Mouse (Mus musculus): ENCODE results near the gene Il24. TPM values are rescaled to one million over a fixed set of nuclear protein-coding genes. Genes with fewer than 3 reads are reported as not detected.

The Il24 gene
- not detected in 2 replicates for polyA plus RNA-seq (2012; rRNA removed)

- no peak for DNase-seq (ENCODE audit: low read depth)
- TF ChIP-seq POLR2A (IDR thresholded peaks at IDR 0.05; ENCODE audit: borderline replicate concordance, extremely low read depth, insufficient read depth, insufficient read length, poor library complexity, severe bottlenecking) (no peak), CTCF (IDR thresholded peaks at IDR 0.05; ENCODE audit: borderline replicate concordance, extremely low read depth, insufficient read depth, insufficient read length) (no peak)
Observed at GRCm38 (mm10) chr1:130887354-130887753, at the start of gene Il24. TSS of gene Il24 (minus strand) at chr1:130887454.

- TF ChIP-seq CTCF (IDR thresholded peaks at IDR 0.05; ENCODE audit: borderline replicate concordance, extremely low read depth, insufficient read depth, insufficient read length) (no peak), POLR2A (IDR thresholded peaks at IDR 0.05; ENCODE audit: borderline replicate concordance, extremely low read depth, insufficient read depth, insufficient read length, poor library complexity, severe bottlenecking) (no peak)
- no peak for DNase-seq (ENCODE audit: low read depth)
Observed at GRCm38 (mm10) chr1:130936351-130936750, 49.1 kb upstream of the Il24 start.

- TF ChIP-seq POLR2A (IDR thresholded peaks at IDR 0.05; ENCODE audit: borderline replicate concordance, extremely low read depth, insufficient read depth, insufficient read length, poor library complexity, severe bottlenecking) (no peak), CTCF (IDR thresholded peaks at IDR 0.05; ENCODE audit: borderline replicate concordance, extremely low read depth, insufficient read depth, insufficient read length) (peak; percentile 25; the same call in 1 of the 2 replicates)
- no peak for DNase-seq (ENCODE audit: low read depth)
Observed at GRCm38 (mm10) chr1:130926484-130926883, 39.2 kb upstream of the Il24 start.

- TF ChIP-seq CTCF (IDR thresholded peaks at IDR 0.05; ENCODE audit: borderline replicate concordance, extremely low read depth, insufficient read depth, insufficient read length) (no peak), POLR2A (IDR thresholded peaks at IDR 0.05; ENCODE audit: borderline replicate concordance, extremely low read depth, insufficient read depth, insufficient read length, poor library complexity, severe bottlenecking) (no peak)
- DNase-seq (ENCODE audit: low read depth): no peak
Observed at GRCm38 (mm10) chr1:130918323-130918980, 31.2 kb upstream of the Il24 start.

- no peak for DNase-seq (ENCODE audit: low read depth)
- TF ChIP-seq POLR2A (IDR thresholded peaks at IDR 0.05; ENCODE audit: borderline replicate concordance, extremely low read depth, insufficient read depth, insufficient read length, poor library complexity, severe bottlenecking): no peak
- no peak for TF ChIP-seq CTCF (IDR thresholded peaks at IDR 0.05; ENCODE audit: borderline replicate concordance, extremely low read depth, insufficient read depth, insufficient read length)
Observed at GRCm38 (mm10) chr1:130911401-130912010, 24.3 kb upstream of the Il24 start, which contains the start of gene Il20. TSS of gene Il20 (minus strand) at chr1:130911451.

GRCm38 (mm10) chr1:130902505-130902904 is 15.3 kb upstream of the Il24 start:
- no peak for TF ChIP-seq CTCF (IDR thresholded peaks at IDR 0.05; ENCODE audit: borderline replicate concordance, extremely low read depth, insufficient read depth, insufficient read length)
- DNase-seq (ENCODE audit: low read depth): no peak

GRCm38 (mm10) chr1:130894468-130894867 is 7.2 kb upstream of the Il24 start:
- DNase-seq (ENCODE audit: low read depth): no peak
- TF ChIP-seq CTCF (IDR thresholded peaks at IDR 0.05; ENCODE audit: borderline replicate concordance, extremely low read depth, insufficient read depth, insufficient read length) (no peak), POLR2A (IDR thresholded peaks at IDR 0.05; ENCODE audit: borderline replicate concordance, extremely low read depth, insufficient read depth, insufficient read length, poor library complexity, severe bottlenecking) (no peak)

- no peak for DNase-seq (ENCODE audit: low read depth)
- TF ChIP-seq CTCF (IDR thresholded peaks at IDR 0.05; ENCODE audit: borderline replicate concordance, extremely low read depth, insufficient read depth, insufficient read length): no peak
- no peak for TF ChIP-seq POLR2A (IDR thresholded peaks at IDR 0.05; ENCODE audit: borderline replicate concordance, extremely low read depth, insufficient read depth, insufficient read length, poor library complexity, severe bottlenecking)
Observed at GRCm38 (mm10) chr1:130893329-130894040, 6.2 kb upstream of the Il24 start.

GRCm38 (mm10) chr1:130892446-130892845 is 5.2 kb upstream of the Il24 start:
- no peak for DNase-seq (ENCODE audit: low read depth)
- TF ChIP-seq CTCF (IDR thresholded peaks at IDR 0.05; ENCODE audit: borderline replicate concordance, extremely low read depth, insufficient read depth, insufficient read length) (no peak), POLR2A (IDR thresholded peaks at IDR 0.05; ENCODE audit: borderline replicate concordance, extremely low read depth, insufficient read depth, insufficient read length, poor library complexity, severe bottlenecking) (no peak)

- no peak for DNase-seq (ENCODE audit: low read depth)
- no peak for TF ChIP-seq POLR2A (IDR thresholded peaks at IDR 0.05; ENCODE audit: borderline replicate concordance, extremely low read depth, insufficient read depth, insufficient read length, poor library complexity, severe bottlenecking)
- no peak for TF ChIP-seq CTCF (IDR thresholded peaks at IDR 0.05; ENCODE audit: borderline replicate concordance, extremely low read depth, insufficient read depth, insufficient read length)
Observed at GRCm38 (mm10) chr1:130883146-130883545, 4.1 kb downstream of the Il24 start.

GRCm38 (mm10) chr1:130879927-130880326 is 7.3 kb downstream of the Il24 start:
- TF ChIP-seq CTCF (IDR thresholded peaks at IDR 0.05; ENCODE audit: borderline replicate concordance, extremely low read depth, insufficient read depth, insufficient read length) (no peak), POLR2A (IDR thresholded peaks at IDR 0.05; ENCODE audit: borderline replicate concordance, extremely low read depth, insufficient read depth, insufficient read length, poor library complexity, severe bottlenecking) (no peak)
- DNase-seq (ENCODE audit: low read depth): no peak
